Mouse (Mus musculus): ENCODE measurements around the gene Lix1. TPM values are rescaled to one million over a fixed set of nuclear protein-coding genes. Genes with fewer than 3 reads are reported as not detected.

Gene Lix1
- polyA plus RNA-seq, 1 experiment = not detected

GRCm38 (mm10) chr17:17438576-17439191 lies 36.2 kb downstream of the Lix1 start:
- Histone ChIP-seq H3K27me3 (replicated peaks) (no peaks in the 10 kb centered on the region), H3K4me3 (replicated peaks) (no peak overlapping the region), H3K36me3 (replicated peaks; ENCODE audit: low read length) (no peaks in the 10 kb centered on the region), H3K4me1 (no peaks in the 10 kb centered on the region), H3K9me3 (no peaks in the 10 kb centered on the region)
- no peak for TF ChIP-seq FLI1 (IDR thresholded peaks at IDR 0.05; ENCODE audit: low read length)
- TF ChIP-seq GATA1 (IDR thresholded peaks at IDR 0.05; ENCODE audit: borderline replicate concordance, low read length) = no peak

- no peak overlapping the region for H3K4me3 ChIP-seq (replicated peaks)
- no peaks in the 10 kb centered on the region for H3K36me3 ChIP-seq (replicated peaks; ENCODE audit: low read length)
- no peaks in the 10 kb centered on the region for H3K27me3 ChIP-seq (replicated peaks)
- no peak for TF ChIP-seq FLI1 (IDR thresholded peaks at IDR 0.05; ENCODE audit: low read length)
- TF ChIP-seq GATA1 (IDR thresholded peaks at IDR 0.05; ENCODE audit: borderline replicate concordance, low read length) = no peak
- H3K9me3 ChIP-seq = no peaks in the 10 kb centered on the region
- H3K4me1 ChIP-seq = no peaks in the 10 kb centered on the region
These were observed 39.5 kb downstream of the Lix1 start for GRCm38 (mm10) chr17:17441876-17442498.

- H3K36me3 ChIP-seq (replicated peaks; ENCODE audit: low read length) = no peaks in the 10 kb centered on the region
- peaks cover 5% of the 10 kb centered on the region for H3K4me1 ChIP-seq
- TF ChIP-seq FLI1 (IDR thresholded peaks at IDR 0.05; ENCODE audit: low read length) (no peak), GATA1 (IDR thresholded peaks at IDR 0.05; ENCODE audit: borderline replicate concordance, low read length) (no peak)
- no peaks in the 10 kb centered on the region for H3K9me3 ChIP-seq
- no peak overlapping the region for H3K4me3 ChIP-seq (replicated peaks)
- H3K27me3 ChIP-seq (replicated peaks) = peaks cover 5% of the 10 kb centered on the region
These were observed 41.9 kb downstream of the Lix1 start for GRCm38 (mm10) chr17:17444297-17444886.

- Histone ChIP-seq H3K4me3 (replicated peaks) (no peak overlapping the region), H3K4me1 (peaks cover 5% of the 10 kb centered on the region), H3K27me3 (replicated peaks) (peaks cover 5% of the 10 kb centered on the region), H3K36me3 (replicated peaks; ENCODE audit: low read length) (no peaks in the 10 kb centered on the region), H3K9me3 (no peaks in the 10 kb centered on the region)
- no peak for TF ChIP-seq GATA1 (IDR thresholded peaks at IDR 0.05; ENCODE audit: borderline replicate concordance, low read length)
- no peak for TF ChIP-seq FLI1 (IDR thresholded peaks at IDR 0.05; ENCODE audit: low read length)
These were observed 44.2 kb downstream of the Lix1 start for GRCm38 (mm10) chr17:17446683-17447082.

- Histone ChIP-seq H3K9me3 (no peaks in the 10 kb centered on the region), H3K4me1 (peaks cover 5% of the 10 kb centered on the region), H3K27me3 (replicated peaks) (peaks cover 5% of the 10 kb centered on the region), H3K36me3 (replicated peaks; ENCODE audit: low read length) (no peaks in the 10 kb centered on the region), H3K4me3 (replicated peaks) (no peak overlapping the region)
- TF ChIP-seq GATA1 (IDR thresholded peaks at IDR 0.05; ENCODE audit: borderline replicate concordance, low read length) (no peak), FLI1 (IDR thresholded peaks at IDR 0.05; ENCODE audit: low read length) (no peak)
These were observed 45.3 kb downstream of the Lix1 start for GRCm38 (mm10) chr17:17447821-17448220.

- Histone ChIP-seq H3K4me3 (replicated peaks) (peak overlapping the region; percentile 80), H3K27me3 (replicated peaks) (peaks cover 5% of the 10 kb centered on the region), H3K4me1 (peaks cover 5% of the 10 kb centered on the region), H3K9me3 (no peaks in the 10 kb centered on the region), H3K36me3 (replicated peaks; ENCODE audit: low read length) (no peaks in the 10 kb centered on the region)
- TF ChIP-seq FLI1 (IDR thresholded peaks at IDR 0.05; ENCODE audit: low read length) (no peak), GATA1 (IDR thresholded peaks at IDR 0.05; ENCODE audit: borderline replicate concordance, low read length) (no peak)
These were observed 46.4 kb downstream of the Lix1 start for GRCm38 (mm10) chr17:17448737-17449440.

GRCm38 (mm10) chr17:17449441-17449770 lies 46.9 kb downstream of the Lix1 start:
- Histone ChIP-seq H3K4me1 (peaks cover 5% of the 10 kb centered on the region), H3K27me3 (replicated peaks) (peaks cover 5% of the 10 kb centered on the region), H3K4me3 (replicated peaks) (no peak overlapping the region), H3K9me3 (no peaks in the 10 kb centered on the region), H3K36me3 (replicated peaks; ENCODE audit: low read length) (no peaks in the 10 kb centered on the region)
- TF ChIP-seq FLI1 (IDR thresholded peaks at IDR 0.05; ENCODE audit: low read length) (no peak), GATA1 (IDR thresholded peaks at IDR 0.05; ENCODE audit: borderline replicate concordance, low read length) (no peak)

GRCm38 (mm10) chr17:17451102-17451501 lies 48.6 kb downstream of the Lix1 start:
- Histone ChIP-seq H3K9me3 (no peaks in the 10 kb centered on the region), H3K36me3 (replicated peaks; ENCODE audit: low read length) (no peaks in the 10 kb centered on the region), H3K4me1 (peaks cover 5% of the 10 kb centered on the region), H3K27me3 (replicated peaks) (peaks cover 5% of the 10 kb centered on the region), H3K4me3 (replicated peaks) (no peak overlapping the region)
- no peak for TF ChIP-seq GATA1 (IDR thresholded peaks at IDR 0.05; ENCODE audit: borderline replicate concordance, low read length)
- TF ChIP-seq FLI1 (IDR thresholded peaks at IDR 0.05; ENCODE audit: low read length) = no peak

- TF ChIP-seq FLI1 (IDR thresholded peaks at IDR 0.05; ENCODE audit: low read length) (no peak), GATA1 (IDR thresholded peaks at IDR 0.05; ENCODE audit: borderline replicate concordance, low read length) (no peak)
- H3K27me3 ChIP-seq (replicated peaks) = peaks cover 5% of the 10 kb centered on the region
- peaks cover 5% of the 10 kb centered on the region for H3K4me1 ChIP-seq
- H3K9me3 ChIP-seq = no peaks in the 10 kb centered on the region
- no peaks in the 10 kb centered on the region for H3K36me3 ChIP-seq (replicated peaks; ENCODE audit: low read length)
- H3K4me3 ChIP-seq (replicated peaks) = no peak overlapping the region
These were observed 50.1 kb downstream of the Lix1 start for GRCm38 (mm10) chr17:17452617-17453016.

GRCm38 (mm10) chr17:17454573-17454972 lies 52.1 kb downstream of the Lix1 start:
- no peak overlapping the region for H3K4me3 ChIP-seq (replicated peaks)
- TF ChIP-seq GATA1 (IDR thresholded peaks at IDR 0.05; ENCODE audit: borderline replicate concordance, low read length) (no peak), FLI1 (IDR thresholded peaks at IDR 0.05; ENCODE audit: low read length) (no peak)
- H3K9me3 ChIP-seq = no peaks in the 10 kb centered on the region
- H3K36me3 ChIP-seq (replicated peaks; ENCODE audit: low read length) = no peaks in the 10 kb centered on the region
- no peaks in the 10 kb centered on the region for H3K27me3 ChIP-seq (replicated peaks)
- H3K4me1 ChIP-seq = no peaks in the 10 kb centered on the region

All from megakaryocyte, embryonic 14.5 days (primary cell).